Mouse (Mus musculus) lung, embryonic 16.5 days (tissue): ENCODE measurements at regions not wholly inside any gene's neighbourhood (a gene's known extent, or its start where the extent isn't known, plus 50 kb on each side); places are given as distances from the start of the nearest gene placed in this dataset.

Experiments
- ATAC-seq: fragments of 200-750 bp; cut with Nextera tagmentation; 2 replicates; pipeline ENCODE4 v1.8.0; 2017; ENCODE audit warnings: low read depth, mild to moderate bottlenecking, moderate library complexity
- H3K27ac ChIP-seq: fragments of 300-500 bp; sonication (generic); 2 replicates; pipeline ENCODE4 v1.5.1; 2014; ENCODE audit warnings: mild to moderate bottlenecking, control low read depth, low read length
- H3K27me3 ChIP-seq: fragments of 300-500 bp; sonication (generic); 2 replicates; pipeline ENCODE4 v1.6.1; 2014; ENCODE audit warnings: low read depth, low read length, mixed read lengths; ENCODE audit not compliant: control insufficient read depth, insufficient read depth
- H3K36me3 ChIP-seq: fragments of 300-500 bp; sonication (generic); 2 replicates; pipeline ENCODE4 v1.6.1; 2014; ENCODE audit warnings: low read length; ENCODE audit not compliant: control insufficient read depth, insufficient read depth
- H3K4me1 ChIP-seq: fragments of 300-500 bp; sonication (generic); replicated peaks from 2 replicates; pipeline ENCODE4 v1.6.1; 2014; ENCODE audit warnings: low read length, mixed read lengths; ENCODE audit not compliant: control insufficient read depth, insufficient read depth
- H3K4me2 ChIP-seq: fragments of 300-500 bp; sonication (generic); 2 replicates; pipeline ENCODE4 v1.6.1; 2014; ENCODE audit warnings: low read depth, low read length, control low read depth
- H3K4me3 ChIP-seq: fragments of 300-500 bp; sonication (generic); 2 replicates; pipeline ENCODE4 v1.5.1; 2014; ENCODE audit warnings: mild to moderate bottlenecking, low read length, control low read depth
- H3K9ac ChIP-seq: fragments of 300-500 bp; sonication (generic); 2 replicates; pipeline ENCODE4 v1.6.1; 2014; ENCODE audit warnings: low read length, control low read depth
- H3K9me3 ChIP-seq: fragments of 300-500 bp; sonication (generic); 2 replicates; pipeline ENCODE4 v1.6.1; 2016; ENCODE audit warnings: low read length; ENCODE audit not compliant: control insufficient read depth
- WGBS: fragments of 180-500 bp; shearing (Covaris S2); extraction: QIAGEN DNeasy Blood & Tissue Kit; methylation state at CpG from one replicate; pipeline ENCODE4 v1.1.7; 2014; 5-methylcytosine and 5-hydroxymethylcytosine counted together

DNA sequence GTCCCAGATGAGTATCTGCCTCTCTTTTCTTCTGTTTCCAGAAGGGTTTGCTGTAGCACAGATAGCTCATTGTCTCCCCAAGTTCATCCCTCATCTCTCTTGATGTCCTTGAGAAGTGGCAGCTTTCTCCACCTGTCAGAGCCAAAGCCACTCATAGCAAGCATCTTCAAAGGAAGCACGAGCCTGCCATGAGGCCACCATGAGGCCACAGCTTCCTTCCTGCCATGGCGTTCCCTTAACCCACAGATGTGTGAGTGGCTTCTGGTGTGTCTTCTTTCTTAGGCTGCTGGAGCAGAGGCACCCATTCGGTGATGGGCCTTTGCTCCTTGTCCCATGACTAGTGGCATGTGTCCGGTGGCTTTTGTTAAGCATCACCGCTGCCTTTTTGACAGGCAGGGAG lies 149.5 kb downstream of the Irx5 start:
- Histone ChIP-seq H3K9me3 (0 out of 2 replicates have a peak, but pooled peaks cover 1% of the 10 kb centered on the region), H3K27me3 (no peaks in the 10 kb centered on the region), H3K4me1 (peaks cover 13% of the 10 kb centered on the region), H3K9ac (no peak overlapping the region), H3K4me3 (no peak overlapping the region), H3K36me3 (no peaks in the 10 kb centered on the region), H3K27ac (no peak overlapping the region), H3K4me2 (no peak overlapping the region)
- no peak for ATAC-seq
- 82% methylated on average over 5 of the region's 5 CpGs for WGBS

GRCm38 (mm10) chr8:92515385-92515784 lies 158.0 kb downstream of the Irx5 start:
- Histone ChIP-seq H3K4me3 (no peak overlapping the region), H3K9me3 (0 out of 2 replicates have a peak, but pooled peaks cover 6% of the 10 kb centered on the region), H3K4me1 (no peaks in the 10 kb centered on the region), H3K9ac (no peak overlapping the region), H3K36me3 (no peaks in the 10 kb centered on the region), H3K27me3 (no peaks in the 10 kb centered on the region), H3K4me2 (no peak overlapping the region), H3K27ac (no peak overlapping the region)
- ATAC-seq = no peak
- 53% methylated on average over 2 of the region's 2 CpGs for WGBS

DNA sequence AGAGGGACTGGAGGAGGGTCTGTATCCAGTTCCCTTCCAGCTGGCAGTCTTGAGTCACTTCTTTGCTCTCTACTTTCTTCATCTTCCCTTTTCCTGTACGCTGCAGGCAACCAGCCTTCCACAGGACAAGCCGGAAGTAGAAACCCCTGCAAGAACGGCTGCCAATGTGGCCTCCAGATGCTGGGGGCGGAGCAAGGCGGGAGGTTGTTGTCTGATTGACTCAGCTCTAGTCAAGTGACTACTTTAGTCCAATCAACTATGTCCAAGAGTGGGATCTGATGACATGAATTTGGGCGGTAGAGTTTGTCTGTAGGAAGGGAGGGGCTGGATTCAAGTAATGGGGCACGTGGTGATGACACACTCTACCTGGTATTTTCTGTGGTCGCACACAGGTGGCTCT lies 156.1 kb upstream of the Irx6 start:
- Histone ChIP-seq H3K27ac (no peak overlapping the region), H3K4me1 (no peaks in the 10 kb centered on the region), H3K9me3 (0 out of 2 replicates have a peak, but pooled peaks cover 3% of the 10 kb centered on the region), H3K4me2 (no peak overlapping the region), H3K27me3 (no peaks in the 10 kb centered on the region), H3K9ac (no peak overlapping the region), H3K36me3 (no peaks in the 10 kb centered on the region), H3K4me3 (no peak overlapping the region)
- WGBS = 77% methylated on average over 8 of the region's 8 CpGs
- no peak for ATAC-seq

DNA sequence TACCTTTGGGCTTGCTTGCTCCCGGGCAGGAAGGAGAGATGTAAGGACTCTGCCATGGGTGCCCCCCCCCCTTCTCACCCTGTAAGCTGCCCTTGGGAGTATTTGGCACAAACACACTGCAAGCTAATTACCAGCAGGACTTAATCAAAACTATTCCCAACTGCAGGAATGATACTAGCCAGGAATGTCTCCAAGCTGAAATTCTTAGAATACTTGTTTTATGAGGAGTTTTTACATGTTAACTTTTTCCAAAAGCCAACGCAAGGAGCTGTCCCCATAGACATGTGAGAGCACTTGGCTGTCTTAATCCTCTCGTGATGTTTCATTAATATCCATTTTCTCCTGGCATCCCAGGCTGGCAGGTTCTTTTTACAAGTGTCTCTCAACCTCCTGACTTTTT lies 155.6 kb upstream of the Irx6 start:
- H3K4me1 ChIP-seq = no peaks in the 10 kb centered on the region
- no peak overlapping the region for H3K9ac ChIP-seq
- no peak overlapping the region for H3K27ac ChIP-seq
- ATAC-seq = no peak
- H3K4me3 ChIP-seq = no peak overlapping the region
- H3K9me3 ChIP-seq = 0 out of 2 replicates have a peak, but pooled peaks cover 3% of the 10 kb centered on the region
- 51% methylated on average over 3 of the region's 3 CpGs for WGBS
- no peaks in the 10 kb centered on the region for H3K27me3 ChIP-seq
- H3K4me2 ChIP-seq = no peak overlapping the region
- no peaks in the 10 kb centered on the region for H3K36me3 ChIP-seq

DNA sequence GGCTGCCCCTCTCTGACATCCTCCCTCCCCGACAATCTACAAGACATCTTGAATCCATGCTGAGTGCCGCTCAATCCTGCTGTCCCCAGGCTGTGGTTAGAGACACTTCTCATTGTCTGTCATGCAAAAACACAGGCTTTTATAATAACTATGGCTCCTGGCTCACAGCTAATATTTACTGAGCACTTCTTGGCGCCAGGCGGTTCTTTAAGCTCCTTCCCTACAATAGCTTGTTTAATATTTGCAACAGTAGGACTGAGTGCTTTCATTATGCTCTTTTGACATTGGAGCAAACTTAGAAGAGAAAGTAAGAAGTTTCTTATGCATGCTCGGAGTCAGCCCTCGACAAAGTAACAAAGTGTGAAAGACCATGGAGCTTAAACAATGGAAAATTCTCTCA lies 151.6 kb upstream of the Irx6 start:
- WGBS = 43% methylated on average over 6 of the region's 6 CpGs
- no peaks in the 10 kb centered on the region for H3K36me3 ChIP-seq
- H3K27ac ChIP-seq = peak overlapping the region; percentile 84
- H3K4me3 ChIP-seq = no peak overlapping the region
- H3K4me2 ChIP-seq = no peak overlapping the region
- ATAC-seq = peak; percentile 89
- H3K9ac ChIP-seq = no peak overlapping the region
- H3K4me1 ChIP-seq = no peaks in the 10 kb centered on the region
- no peaks in the 10 kb centered on the region for H3K27me3 ChIP-seq
- H3K9me3 ChIP-seq = 0 out of 2 replicates have a peak, but pooled peaks cover 3% of the 10 kb centered on the region

- no peak overlapping the region for H3K4me2 ChIP-seq
- no peak for ATAC-seq
- no peaks in the 10 kb centered on the region for H3K36me3 ChIP-seq
- H3K9ac ChIP-seq = no peak overlapping the region
- H3K27me3 ChIP-seq = no peaks in the 10 kb centered on the region
- WGBS = 54% methylated on average over 11 of the region's 11 CpGs
- no peak overlapping the region for H3K4me3 ChIP-seq
- H3K9me3 ChIP-seq = no peaks in the 10 kb centered on the region
- H3K4me1 ChIP-seq = no peaks in the 10 kb centered on the region
- no peak overlapping the region for H3K27ac ChIP-seq
These were observed 144.3 kb upstream of the Irx6 start for GRCm38 (mm10) chr8:92529756-92530155.

- 33% methylated on average over 2 of the region's 2 CpGs for WGBS
These were observed 133.5 kb upstream of the Irx6 start for GRCm38 (mm10) chr8:92540636-92541035.

DNA sequence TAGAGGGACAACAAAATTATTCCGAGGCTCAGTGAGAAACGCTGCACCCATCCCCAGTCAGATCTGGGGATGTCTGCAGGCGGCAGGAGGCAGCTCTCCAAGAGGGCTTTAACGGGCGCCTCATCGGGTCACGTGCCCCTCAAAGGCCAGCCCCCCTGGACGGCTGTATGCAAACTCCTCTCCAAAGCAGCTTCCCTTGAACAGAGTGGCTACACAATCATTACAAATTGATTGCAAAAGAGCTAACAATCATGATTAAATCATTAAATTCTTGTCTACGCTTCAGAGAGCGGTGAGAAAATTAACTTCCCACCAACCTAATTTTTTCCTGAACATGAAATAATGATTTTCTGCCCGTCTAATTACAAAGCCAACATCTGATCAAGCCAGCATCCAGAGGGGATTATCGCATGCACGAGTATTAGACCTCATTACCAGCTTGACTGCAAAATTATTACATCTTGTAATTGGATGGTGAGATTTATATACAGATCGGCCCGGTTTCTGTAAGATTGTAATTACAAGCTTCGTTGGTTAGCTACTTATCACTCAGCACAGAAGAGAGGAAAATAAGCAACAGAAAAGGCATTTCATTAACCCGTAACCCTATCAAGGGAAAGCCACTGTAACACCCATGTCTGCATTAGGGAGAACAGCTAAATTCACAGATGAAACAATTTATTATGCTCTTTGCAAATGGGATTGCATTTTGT lies 128.6 kb upstream of the Irx6 start:
- Histone ChIP-seq H3K4me2 (no peak overlapping the region), H3K4me1 (peaks cover 4% of the 10 kb centered on the region), H3K9me3 (no peaks in the 10 kb centered on the region), H3K36me3 (no peaks in the 10 kb centered on the region), H3K27ac (no peak overlapping the region), H3K27me3 (no peaks in the 10 kb centered on the region), H3K9ac (no peak overlapping the region), H3K4me3 (no peak overlapping the region)
- WGBS = 46% methylated on average over 17 of the region's 17 CpGs
- ATAC-seq = no peak

More at GRCm38 (mm10) chr8:92540636-92541035, 133.5 kb upstream of the Irx6 start:
- Histone ChIP-seq H3K36me3 (no peaks in the 10 kb centered on the region), H3K9me3 (no peaks in the 10 kb centered on the region), H3K27me3 (no peaks in the 10 kb centered on the region), H3K9ac (no peak overlapping the region), H3K4me2 (no peak overlapping the region), H3K4me1 (peaks cover 4% of the 10 kb centered on the region), H3K4me3 (no peak overlapping the region), H3K27ac (peak overlapping the region; percentile 25)
- ATAC-seq = peak; percentile 69; the same call in 1 of the 2 replicates

GRCm38 (mm10) chr8:92555140-92555539 lies 118.9 kb upstream of the Irx6 start:
- WGBS = 78% methylated on average over 12 of the region's 12 CpGs
- H3K9ac ChIP-seq = no peak overlapping the region
- no peak for ATAC-seq
- H3K4me3 ChIP-seq = no peak overlapping the region
- no peak overlapping the region for H3K4me2 ChIP-seq
- H3K27me3 ChIP-seq = no peaks in the 10 kb centered on the region
- no peaks in the 10 kb centered on the region for H3K9me3 ChIP-seq
- no peaks in the 10 kb centered on the region for H3K4me1 ChIP-seq
- H3K36me3 ChIP-seq = no peaks in the 10 kb centered on the region
- H3K27ac ChIP-seq = no peak overlapping the region
